Mouse (Mus musculus) small intestine, adult 2 months (tissue): ENCODE data around the gene Sar1b. TPM values are rescaled to one million over a fixed set of nuclear protein-coding genes. Genes with fewer than 3 reads are reported as not detected.

Experiments
- H3K27ac ChIP-seq: fragments of 200-500 bp; 2 replicates; pipeline ENCODE4 v1.5.1; 2012; ENCODE audit warnings: low read depth, low read length, control low read depth, inconsistent platforms; ENCODE audit not compliant: insufficient read depth
- H3K27me3 ChIP-seq: fragments of 200-500 bp; 2 replicates; pipeline ENCODE4 v1.6.1; 2012; ENCODE audit warnings: mild to moderate bottlenecking, moderate library complexity, low read length, inconsistent platforms; ENCODE audit not compliant: control insufficient read depth, insufficient read depth
- H3K36me3 ChIP-seq: fragments of 200-500 bp; 2 replicates; pipeline ENCODE4 v1.6.1; 2012; ENCODE audit warnings: mild to moderate bottlenecking, low read length, control low read depth, inconsistent platforms; ENCODE audit not compliant: control insufficient read depth, insufficient read depth
- H3K4me1 ChIP-seq: fragments of 200-500 bp; 2 replicates; pipeline ENCODE4 v1.6.1; 2012; ENCODE audit warnings: low read length, inconsistent platforms, mixed read lengths; ENCODE audit not compliant: control insufficient read depth, insufficient read depth, insufficient read length
- H3K4me3 ChIP-seq: fragments of 200-500 bp; 2 replicates; pipeline ENCODE4 v1.5.1; 2012; ENCODE audit warnings: low read depth, mild to moderate bottlenecking, control low read depth, inconsistent platforms, low read length, moderate library complexity
- CTCF ChIP-seq: fragments of 200-500 bp; IDR thresholded peaks from 2 replicates; pipeline ENCODE4 v1.5.1; 2012; ENCODE audit warnings: low read depth, mild to moderate bottlenecking, control low read depth, inconsistent platforms, low read length, moderate library complexity, mixed read lengths; ENCODE audit not compliant: insufficient replicate concordance, insufficient read length; ENCODE audit errors: extremely low read depth
- POLR2A ChIP-seq: fragments of 200-500 bp; IDR thresholded peaks from 2 replicates; pipeline ENCODE4 v1.6.1; 2012; ENCODE audit warnings: low read depth, mild to moderate bottlenecking, control low read depth, inconsistent platforms, low read length, moderate library complexity
- WGBS: fragments of 180-500 bp; shearing (Covaris S2); methylation state at CpG from one replicate; pipeline ENCODE4 v1.1.7; 2018; 5-methylcytosine and 5-hydroxymethylcytosine counted together
- polyA plus RNA-seq: library from polyadenylated mRNA; depleted of rRNA; stranded (reverse); fragments of >200 nt; gene quantifications from 2 replicates; pipeline ENCODE4 v1.2.3, GENCODE M21; 2012; rRNA removed

The Sar1b gene
- polyA plus RNA-seq, 1 experiment = 19.9 TPM

GRCm38 (mm10) chr11:51840657-51841056 is 77.2 kb downstream of the Sar1b start:
- TF ChIP-seq POLR2A (no peak), CTCF (no peak)
- H3K27me3 ChIP-seq = no peaks in the 10 kb centered on the region
- H3K27ac ChIP-seq = no peak overlapping the region
- H3K36me3 ChIP-seq = peaks cover 8% of the 10 kb centered on the region
- H3K4me1 ChIP-seq = no peaks in the 10 kb centered on the region; the same call in 1 of the 2 replicates
- H3K4me3 ChIP-seq = no peak overlapping the region
- WGBS = 82% methylated on average over 9 of the region's 9 CpGs

GRCm38 (mm10) chr11:51841149-51841548 is 77.7 kb downstream of the Sar1b start:
- Histone ChIP-seq H3K4me1 (no peaks in the 10 kb centered on the region; the same call in 1 of the 2 replicates), H3K36me3 (peaks cover 11% of the 10 kb centered on the region), H3K4me3 (no peak overlapping the region), H3K27ac (no peak overlapping the region), H3K27me3 (no peaks in the 10 kb centered on the region)
- no peak for TF ChIP-seq CTCF
- no peak for TF ChIP-seq POLR2A
- 65% methylated on average over 9 of the region's 9 CpGs for WGBS

Other genes with a start within 250 kb of the Sar1b start
- 14.9 and 18.7 TPM in 2 replicates for gene Phykpl, start 178.9 kb upstream of the Sar1b start, polyA plus RNA-seq
- 276 and 428 TPM in 2 replicates for gene Hnrnpab, start 156.8 kb upstream of the Sar1b start, polyA plus RNA-seq
- gene Nhp2, start 144.0 kb upstream of the Sar1b start, polyA plus RNA-seq = 33.8 and 45.0 TPM in 2 replicates
- 36.0 and 45.9 TPM in 2 replicates for gene Rmnd5b, start 127.8 kb upstream of the Sar1b start, polyA plus RNA-seq
- gene N4bp3, start 112.8 kb upstream of the Sar1b start, polyA plus RNA-seq = 2.5 and 5.0 TPM in 2 replicates
- gene D930048N14Rik, start 112.7 kb upstream of the Sar1b start, polyA plus RNA-seq = 2.4 and 3.1 TPM in 2 replicates
- 1.4 and 3.0 TPM in 2 replicates for gene 0610009B22Rik, start 74.8 kb upstream of the Sar1b start, polyA plus RNA-seq
- gene Sec24a, start 53 bp upstream of the Sar1b start, polyA plus RNA-seq = 36.6 and 56.9 TPM in 2 replicates
- 3.2 and 6.3 TPM in 2 replicates for gene Jade2, start 94.0 kb downstream of the Sar1b start, polyA plus RNA-seq
- 8.3 and 14.0 TPM in 2 replicates for gene Cdkn2aipnl, start 204.0 kb downstream of the Sar1b start, polyA plus RNA-seq
- gene Ube2b, start 237.1 kb downstream of the Sar1b start, polyA plus RNA-seq = 7.2 and 18.2 TPM in 2 replicates
- gene Cdkl3, start 240.5 kb downstream of the Sar1b start, polyA plus RNA-seq = 0.09 and 0.24 TPM in 2 replicates